Mouse (Mus musculus) cerebellum, postnatal 36 days (tissue): ENCODE measurements at regions not wholly inside any gene's neighbourhood (a gene's known extent, or its start where the extent isn't known, plus 50 kb on each side); places are given as distances from the start of the nearest gene placed in this dataset.
A peak's percentile ranks its signal among the peaks of the same experiment; 100 is the strongest.

Source experiments
- DNase-seq, 2 experiments: peaks; one replicate each; pipeline ENCODE4 v3.0.0; 2021 to 2022; ENCODE audit warnings: mixed read lengths in 2 of 2

DNA sequence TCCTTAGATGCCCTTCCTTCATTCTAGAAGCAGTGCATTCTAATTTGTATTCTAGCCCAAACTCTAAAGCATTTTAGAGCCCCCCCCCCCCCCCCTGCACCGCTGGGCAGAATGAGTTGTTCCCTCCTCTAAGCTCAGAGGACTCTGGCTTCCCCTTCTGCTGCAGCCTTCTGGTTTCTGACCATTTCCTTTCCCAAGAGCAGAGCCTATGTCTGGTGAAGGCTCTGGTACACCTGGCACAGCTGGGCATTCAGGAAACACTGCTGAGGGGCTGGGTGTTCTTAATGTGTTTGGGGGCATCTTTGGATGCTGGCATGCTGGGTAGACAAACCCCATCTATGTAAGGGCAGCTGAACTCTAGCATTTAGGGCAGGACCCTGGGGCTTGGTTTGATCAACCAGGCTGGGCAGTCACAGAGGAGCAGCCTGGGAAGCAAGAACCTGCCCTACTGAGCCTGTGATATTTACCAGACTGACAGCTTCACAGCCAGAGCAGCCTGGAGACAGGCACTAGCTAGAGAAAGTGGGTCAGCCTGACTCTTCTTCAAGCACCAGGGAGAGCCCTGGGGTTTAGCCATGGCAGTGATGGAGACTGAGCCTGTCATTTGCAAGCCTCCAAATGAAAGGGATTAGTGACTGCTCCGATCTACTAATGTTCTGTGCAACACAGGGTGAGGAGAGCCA lies 469.7 kb downstream of the Rps24 start:
- peak; percentile 58 to 62 for DNase-seq

DNA sequence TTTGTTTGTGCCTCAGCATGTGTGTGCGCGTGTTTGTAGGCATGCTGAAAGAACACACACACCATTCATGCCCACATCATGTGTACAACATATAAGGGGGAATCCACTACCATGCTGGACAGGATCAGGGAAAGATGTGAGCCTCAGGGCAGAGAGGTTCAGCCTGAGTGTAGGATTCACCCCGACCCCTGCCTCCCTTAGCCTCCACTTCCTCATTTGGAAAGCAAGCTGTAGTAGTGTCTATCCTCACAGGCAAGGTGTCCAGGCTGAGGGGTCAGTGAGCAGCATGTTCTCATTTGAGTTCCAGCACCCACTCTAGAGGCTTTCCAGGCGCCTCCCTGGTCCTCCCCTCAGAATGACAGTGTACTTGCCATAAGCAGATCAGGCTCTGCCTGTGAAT lies 470.5 kb downstream of the Rps24 start:
- DNase-seq: no peak

DNA sequence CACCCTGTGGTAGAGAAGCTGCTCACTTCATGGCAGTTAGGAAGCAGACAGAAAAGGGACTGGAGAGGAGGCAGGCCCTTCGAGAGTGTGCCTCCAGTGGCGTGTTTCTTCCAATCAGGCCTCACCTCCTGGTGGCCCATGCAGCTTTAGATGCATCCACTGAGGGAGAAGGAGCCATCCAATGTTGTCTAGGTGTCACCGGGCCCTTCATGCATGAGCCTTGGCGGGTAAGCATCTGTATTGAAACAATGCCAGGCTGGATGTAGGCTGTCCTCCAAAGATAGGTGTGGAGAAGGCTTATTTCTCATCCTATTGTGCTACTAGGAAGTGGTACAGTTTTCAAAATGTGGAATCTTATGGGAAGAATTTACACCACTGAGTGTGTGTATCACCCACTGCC lies 471.9 kb downstream of the Rps24 start:
- no peak for DNase-seq

DNA sequence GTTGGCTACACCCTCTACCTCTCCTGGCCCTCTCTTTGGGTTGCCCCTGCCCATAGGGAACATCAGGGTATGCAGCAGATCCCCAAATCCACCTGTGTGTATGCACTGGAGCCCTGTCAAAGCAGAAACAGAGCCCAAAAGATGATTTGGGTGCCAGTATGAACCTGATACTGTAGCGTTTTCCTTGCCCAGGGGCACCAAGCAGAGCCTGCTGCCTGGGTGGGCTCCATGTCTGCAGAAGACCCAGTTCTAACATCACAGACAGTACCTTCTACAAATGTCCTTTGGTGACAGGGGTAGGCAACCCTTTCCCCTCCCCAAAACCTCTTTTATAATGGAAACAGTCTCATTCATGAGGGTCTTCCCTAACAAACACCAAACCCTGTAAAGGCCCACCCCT lies 472.5 kb downstream of the Rps24 start:
- no peak for DNase-seq

DNA sequence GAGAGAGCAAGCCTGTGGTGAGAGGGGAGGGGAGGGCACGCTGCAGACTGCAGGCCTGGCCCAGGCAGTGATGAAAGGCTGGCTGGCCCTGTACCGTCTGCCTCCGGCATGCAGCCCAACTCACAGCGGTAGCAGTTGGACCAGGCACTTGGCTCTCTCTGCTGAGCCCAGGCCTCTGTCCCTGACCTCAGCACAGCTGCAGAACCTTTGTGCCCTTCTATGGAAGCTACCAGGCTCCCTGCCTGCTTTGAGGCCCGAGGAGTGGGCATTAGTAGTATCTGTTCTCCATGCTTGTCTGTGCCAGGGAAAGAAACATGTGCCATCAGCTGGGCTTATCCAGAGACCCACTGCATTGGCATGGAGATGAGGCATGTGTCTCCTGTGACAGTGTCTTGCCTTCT lies 473.2 kb downstream of the Rps24 start:
- DNase-seq: peak; percentile 90 to 92

DNA sequence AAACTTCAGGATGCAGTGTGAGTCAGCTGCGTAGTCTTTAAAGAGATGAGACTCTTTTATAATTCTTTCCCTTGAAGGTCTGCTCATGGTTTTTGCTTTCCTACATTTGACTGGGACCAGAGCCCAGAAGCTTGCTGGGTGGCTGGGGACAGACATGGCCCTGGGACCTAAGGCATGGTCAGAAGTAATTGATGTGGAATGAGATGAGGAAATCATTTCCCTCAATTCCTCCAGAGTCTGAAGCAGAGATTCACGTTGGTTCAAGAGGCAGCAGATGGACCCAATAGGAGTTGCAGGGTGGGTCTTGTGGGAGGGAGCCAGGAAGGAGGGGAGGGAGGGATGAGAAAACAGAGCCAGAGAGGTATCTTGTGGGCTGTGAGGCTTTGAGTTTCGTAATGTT lies 473.9 kb downstream of the Rps24 start:
- DNase-seq: peak in 1 of 2 experiments; percentile 43

DNA sequence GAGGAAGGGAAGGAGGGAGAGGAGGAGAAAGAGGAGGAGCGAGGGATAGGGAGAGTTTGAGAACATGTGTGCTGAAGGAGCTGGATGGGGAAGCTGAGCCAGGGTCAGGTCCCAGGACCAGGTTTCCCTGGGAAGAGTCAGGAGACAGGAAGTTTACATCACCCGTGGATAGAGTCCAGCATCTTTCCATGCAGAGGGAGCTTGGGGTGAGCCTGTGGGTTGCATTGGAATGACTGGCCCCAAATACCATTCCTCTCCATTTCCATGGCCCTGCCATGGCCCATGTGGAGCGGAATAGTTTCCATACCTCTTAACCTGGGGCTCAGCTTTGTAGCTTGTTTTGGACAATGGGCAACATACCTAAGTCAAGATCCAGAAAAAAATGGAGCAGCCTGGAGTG lies 474.8 kb downstream of the Rps24 start:
- no peak for DNase-seq

DNA sequence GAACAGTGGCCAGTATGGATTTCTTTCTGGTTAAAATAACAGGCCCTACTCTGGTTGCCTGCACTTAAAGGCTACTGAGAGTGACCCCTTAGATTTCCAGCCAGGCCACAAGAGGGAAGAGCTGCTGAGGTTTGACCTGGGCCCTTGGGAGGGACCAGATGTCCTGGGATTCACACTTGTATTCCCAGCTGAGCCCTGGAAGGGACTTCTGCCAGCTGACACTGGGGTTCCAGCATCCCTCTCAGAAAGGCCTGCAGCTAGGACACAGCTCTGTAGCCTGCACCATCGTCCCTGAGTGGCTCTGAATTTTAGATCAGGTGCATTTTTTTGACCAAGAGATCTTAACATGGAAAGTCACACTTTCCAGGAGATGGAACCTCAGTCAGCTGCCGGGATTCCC lies 482.7 kb downstream of the Rps24 start:
- DNase-seq: no peak

DNA sequence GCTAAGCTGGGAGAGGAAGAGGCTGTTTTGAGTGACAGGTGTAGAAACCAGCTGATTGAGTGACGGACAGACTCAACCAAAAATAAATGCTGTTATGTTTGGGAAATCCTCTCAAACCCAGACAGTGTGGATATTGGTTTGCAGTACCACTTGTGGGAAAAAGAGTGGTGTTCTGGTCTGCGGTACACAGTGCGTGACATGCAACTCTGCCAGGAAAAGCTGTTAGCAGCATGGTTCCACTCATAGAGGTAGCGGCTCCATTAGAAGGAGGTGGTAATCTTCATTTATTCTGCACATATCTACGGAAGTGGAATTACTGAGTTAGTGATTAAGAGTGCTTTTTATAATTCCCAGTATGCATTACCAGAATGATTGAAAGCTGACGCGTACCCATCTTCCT lies 485.4 kb downstream of the Rps24 start:
- DNase-seq: peak in 1 of 2 experiments; percentile 25

DNA sequence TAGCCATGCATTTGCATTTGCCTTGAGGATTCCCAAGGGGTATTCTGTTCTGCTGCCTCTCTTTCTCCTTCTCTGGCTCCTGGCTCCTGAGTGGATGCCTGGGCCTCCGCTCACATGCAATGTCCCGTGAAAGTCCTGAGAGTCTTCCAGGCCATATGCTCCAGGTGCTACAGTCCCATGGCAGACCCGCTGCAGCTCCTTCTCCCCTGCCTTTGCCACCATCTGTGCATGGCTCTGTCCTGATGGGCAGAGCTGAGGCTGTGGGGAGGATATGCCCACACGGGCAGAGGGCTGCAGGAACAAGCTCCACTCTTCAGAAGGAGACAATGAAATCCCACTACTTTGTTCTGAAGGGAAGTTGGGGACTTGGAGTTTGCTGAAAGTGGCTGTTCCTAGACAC lies 485.9 kb upstream of the Zmiz1 start:
- DNase-seq: peak; percentile 83 to 84

DNA sequence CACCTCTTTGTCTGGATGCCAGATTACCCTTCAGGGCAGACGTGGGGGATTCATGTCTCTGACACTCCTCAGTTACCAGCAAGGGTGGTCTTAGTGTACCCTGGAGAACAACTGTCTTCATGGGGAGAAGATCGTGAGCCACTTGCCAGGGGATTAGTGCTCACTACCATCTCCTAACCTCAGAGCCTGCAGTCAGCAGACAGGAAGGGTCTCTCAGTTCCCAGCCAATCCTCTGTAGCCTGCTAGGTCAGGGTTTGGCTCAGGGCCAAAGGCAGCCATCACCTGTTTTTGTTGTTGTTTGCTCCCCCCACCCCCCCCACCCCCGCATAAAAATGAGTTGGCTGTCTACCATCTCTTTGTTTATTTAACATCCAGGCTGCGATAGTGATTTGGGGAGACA lies 485.4 kb upstream of the Zmiz1 start:
- DNase-seq: peak; percentile 62 to 71

DNA sequence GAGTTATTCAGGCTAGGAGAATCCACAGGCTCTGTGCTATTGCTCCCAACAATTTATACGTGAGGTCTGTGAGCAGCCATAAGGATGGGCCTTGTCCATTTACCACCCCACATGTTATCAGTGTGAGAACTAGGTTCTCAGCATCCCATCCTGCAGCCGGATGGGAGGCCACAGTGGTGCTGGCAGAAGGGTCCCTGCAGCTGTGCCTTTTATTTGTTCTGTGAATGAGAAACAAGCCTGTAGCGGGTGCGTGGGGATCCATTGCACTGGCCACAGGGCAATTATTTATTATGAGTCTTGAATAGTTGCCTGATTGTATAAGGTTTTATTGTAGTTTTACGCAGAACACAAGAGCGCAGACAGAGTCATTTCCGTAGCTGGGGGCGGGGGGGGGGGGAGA lies 476.5 kb upstream of the Zmiz1 start:
- DNase-seq: no peak

DNA sequence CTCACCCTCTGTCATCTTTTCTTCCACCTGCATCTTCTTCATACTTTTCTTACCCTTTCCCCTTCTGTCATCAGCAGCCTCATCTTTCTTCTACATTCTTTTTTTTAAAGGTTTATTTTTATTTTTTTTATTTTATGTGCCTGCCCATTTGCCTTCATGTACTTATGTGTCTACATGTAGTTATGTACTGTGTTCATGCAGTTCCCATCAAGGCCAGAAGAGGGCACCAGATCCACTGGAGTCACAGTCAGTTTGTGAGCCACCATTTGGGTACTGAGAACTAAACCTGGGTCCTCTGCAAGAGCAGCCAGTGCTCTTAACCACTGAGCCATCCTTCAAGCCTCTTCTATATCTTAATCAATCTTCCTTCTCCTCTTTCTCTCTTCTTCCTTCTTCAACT lies 475.7 kb upstream of the Zmiz1 start:
- DNase-seq: peak in 1 of 2 experiments; percentile 40

DNA sequence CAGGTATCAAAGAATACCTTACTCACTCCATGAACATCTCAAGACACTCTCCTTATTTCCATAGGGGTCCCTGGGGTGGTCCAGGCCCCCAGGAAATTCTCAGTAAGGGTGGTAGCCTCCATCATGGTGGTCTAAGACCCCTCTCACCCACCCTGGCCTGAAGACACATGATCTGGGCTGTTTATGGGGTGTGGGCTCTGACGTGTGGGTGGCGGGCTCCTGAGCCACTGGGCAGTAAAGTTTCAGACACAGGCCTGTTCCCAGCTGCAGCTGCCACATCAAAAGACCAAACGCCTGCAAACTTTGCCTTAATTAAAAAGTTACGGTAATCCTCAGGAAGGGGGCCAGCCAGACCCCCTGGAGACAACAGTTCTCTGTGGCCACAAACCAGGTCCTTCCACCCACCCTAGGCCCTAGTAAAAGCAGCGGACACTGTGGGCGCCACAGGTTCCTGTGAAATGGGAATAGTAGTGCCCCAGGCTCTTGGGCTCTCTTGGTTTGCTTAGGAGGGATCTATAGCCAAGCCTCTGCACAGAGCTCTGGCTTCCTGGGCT lies 473.1 kb upstream of the Zmiz1 start:
- no peak for DNase-seq

DNA sequence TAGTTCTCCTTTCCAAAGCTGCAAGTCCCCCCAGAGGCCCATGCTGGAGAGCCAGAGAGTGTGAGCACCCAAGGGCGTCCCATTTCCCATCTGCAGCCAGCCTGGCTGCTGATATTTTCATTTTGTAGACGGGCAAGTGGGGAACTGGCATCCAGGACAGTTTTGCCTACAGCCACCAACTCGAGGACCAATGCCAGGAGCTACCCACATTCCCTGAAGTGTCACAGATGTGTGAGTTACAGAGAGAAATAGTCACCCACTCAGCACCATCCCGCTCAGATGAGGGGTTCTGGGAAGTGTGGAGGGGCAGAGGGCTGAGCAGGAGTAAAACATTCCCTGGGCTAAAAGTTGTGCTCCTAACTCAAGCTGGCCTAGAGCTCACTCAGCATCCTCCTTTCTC lies 472.6 kb upstream of the Zmiz1 start:
- DNase-seq: no peak

DNA sequence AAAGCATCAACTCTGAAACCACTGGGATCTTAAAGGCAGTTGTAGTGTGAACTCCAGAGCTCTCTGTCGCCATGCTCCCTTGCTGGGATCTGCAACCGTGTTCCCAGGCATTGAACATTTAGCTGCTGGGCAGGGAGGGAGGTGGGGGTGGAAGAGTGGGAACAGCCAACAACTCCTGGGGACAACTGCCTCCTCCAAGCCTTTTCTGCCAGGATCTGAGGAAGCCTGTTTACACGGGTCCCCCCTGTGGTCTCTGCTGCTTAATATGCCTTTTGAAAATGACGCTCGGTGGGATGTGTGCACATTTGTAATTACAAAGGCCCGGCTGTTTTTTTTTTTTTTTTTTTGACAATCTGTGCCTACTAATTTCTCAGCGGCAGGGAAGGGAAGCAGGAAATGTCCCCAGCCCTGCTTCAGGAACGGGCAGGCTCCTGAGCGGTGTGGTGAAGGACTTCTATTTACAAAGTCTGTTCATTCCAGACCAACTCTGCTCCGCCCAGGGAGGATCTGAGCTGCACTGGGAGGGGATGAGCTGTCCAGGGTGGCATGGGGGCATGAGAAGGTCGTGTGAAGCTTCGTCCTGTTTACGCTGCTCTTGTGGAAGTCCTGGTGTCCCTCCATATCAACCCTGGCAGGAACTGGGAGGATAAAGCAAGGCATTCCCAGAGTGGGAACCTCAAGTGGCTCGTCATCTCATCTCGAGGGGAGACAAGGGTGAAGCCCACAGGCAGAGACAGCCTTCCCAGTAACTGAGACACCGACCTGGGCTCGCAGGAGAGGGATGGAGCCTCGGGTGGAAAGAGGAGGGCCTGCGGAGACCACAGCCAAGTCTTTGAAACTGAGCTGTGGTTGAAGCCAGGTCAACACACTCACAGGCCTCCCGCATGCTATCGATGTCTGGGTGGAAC lies 465.0 kb upstream of the Zmiz1 start:
- DNase-seq: peak; percentile 26 to 33

DNA sequence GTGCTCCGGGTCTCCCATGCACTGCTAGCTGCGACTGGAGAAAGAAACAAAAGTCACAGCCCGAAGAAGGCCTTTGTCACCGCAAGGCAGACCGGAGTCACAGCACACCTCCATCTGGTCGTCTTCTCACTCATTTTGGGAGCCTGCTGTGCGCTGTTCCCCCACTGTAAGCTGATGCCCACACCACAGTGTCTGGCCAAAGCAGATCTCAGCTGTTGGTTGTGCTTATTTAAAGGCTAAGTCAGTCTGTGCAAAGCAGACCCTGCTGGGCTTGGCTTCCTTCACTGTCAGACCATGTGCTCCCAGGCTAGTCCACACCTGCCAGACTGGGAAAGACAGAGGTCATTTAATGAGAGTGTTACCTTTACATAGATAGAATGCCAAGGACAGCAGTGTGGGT lies 463.8 kb upstream of the Zmiz1 start:
- DNase-seq: peak; percentile 40 to 61

DNA sequence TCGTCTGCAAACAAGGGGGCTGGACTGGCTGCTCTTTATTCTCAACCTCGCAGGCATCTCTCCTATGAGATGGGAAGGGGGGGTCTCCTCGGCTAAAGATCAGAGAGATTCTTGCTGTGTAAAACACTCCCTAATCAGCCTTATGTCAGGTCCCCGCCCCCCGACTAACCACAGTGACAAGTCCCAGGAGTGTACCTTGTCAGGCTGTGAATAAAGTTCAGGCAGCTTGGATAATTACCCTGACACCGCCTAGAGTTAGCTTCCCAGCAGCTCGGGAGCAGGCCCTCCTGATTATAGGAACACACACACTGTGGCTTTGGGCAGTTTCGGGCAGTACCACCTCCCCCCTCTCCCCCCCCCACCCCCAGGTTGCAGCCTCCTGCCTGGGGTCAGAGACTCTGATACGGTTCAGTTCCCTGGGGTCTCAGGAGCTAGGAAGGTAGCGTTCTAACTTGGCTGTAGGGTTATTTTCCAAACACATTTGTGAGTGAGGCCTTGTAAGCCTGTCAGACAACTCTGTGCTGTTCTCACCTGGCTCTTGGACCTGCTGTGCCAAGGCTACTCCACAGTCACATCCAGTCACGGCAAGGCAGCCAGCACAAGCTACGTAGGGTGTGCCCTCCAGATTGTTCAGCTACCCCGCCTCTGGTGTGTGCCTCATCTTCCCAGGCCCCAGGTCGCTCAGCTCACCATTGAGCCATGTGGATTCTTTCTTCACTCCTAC lies 461.0 kb upstream of the Zmiz1 start:
- DNase-seq: no peak

DNA sequence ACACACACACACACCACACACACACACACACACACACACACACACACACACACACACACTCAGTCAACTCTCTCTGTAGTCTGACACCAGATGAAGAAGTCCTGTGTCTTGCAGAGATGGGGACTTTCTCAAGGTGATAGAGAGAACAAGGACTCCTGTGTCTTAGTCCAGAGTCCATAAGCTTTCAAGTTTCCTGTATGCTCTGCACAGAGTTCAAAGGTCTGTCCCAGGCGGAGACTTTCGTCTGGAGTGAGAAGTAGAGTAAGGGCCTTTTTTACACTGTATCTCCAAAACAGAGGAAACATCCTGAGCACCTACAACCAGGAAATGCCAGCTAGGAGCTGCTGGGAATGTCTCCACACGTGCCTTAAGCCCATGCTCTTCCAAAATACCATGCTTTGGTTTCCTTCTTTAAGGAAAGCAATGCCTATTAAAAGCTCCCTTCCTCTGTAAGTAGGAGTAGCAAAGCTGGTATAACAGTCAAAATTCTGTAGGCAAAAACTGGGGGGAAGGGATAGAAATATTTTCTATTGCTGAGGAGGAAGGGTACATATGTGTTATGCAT lies 459.9 kb upstream of the Zmiz1 start:
- DNase-seq: no peak

DNA sequence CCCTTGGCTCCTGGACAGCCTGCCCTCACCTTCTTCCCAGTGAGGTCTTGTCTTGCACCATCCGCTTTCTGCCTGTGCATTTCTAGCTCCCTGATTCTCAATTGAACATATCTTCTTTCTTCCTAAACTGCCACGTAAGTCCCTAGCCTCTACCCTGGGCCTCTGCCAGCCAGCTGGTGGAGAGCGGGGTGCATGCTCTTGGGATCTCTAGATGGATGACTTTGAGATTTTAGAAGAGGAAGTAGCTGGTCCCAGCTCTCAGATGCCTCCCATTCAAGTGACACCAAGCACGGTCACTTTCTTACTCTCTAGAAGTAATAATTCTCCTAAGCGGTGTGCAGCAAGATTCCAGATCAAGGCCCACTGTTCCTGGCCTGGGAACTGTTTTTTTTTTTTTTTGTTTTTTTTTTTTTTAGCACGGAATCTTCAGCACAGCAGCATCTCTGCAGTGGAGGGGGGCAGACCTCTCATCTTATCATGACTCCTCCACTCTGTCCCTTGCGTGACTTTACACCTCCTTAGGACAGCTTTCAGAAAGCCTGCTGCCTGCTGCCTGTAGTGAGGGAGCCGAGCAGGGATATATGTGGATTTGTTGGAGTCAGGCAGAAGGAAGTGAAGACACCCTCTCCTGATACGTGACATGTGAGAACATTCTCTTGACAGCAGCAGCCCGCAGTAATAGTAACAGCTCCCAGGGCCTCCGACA lies 453.6 kb upstream of the Zmiz1 start:
- DNase-seq: no peak

DNA sequence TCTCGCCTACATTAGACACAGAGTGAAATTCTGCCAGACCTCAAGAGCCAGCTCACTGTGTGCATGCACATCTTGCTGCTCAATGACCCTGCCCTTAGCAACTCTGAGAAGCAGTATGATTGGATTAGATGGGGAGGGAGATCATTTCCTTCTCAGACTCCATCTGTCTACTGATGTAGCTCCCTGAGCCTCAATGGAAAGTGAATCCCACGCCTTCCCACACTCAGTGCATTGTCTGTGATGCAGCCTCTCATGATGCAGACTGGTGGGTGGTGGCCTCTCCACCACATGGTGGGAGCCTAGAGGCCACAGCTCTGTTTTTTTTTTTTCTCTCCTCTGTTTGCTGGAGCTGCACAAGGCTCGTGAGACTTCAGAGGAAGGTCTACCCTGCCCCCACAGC lies 447.1 kb upstream of the Zmiz1 start:
- no peak for DNase-seq
